Mouse (Mus musculus) embryonic fibroblast, embryonic 13.5 days (primary cell): ENCODE measurements around the gene Wdr60.

ENCODE experiments used
- CTCF ChIP-seq: IDR thresholded peaks from 2 replicates; pipeline ENCODE4 v1.5.1; 2011; ENCODE audit warnings: mild to moderate bottlenecking, control low read depth, low read length, moderate library complexity, borderline replicate concordance; ENCODE audit not compliant: insufficient read depth
- POLR2A ChIP-seq: IDR thresholded peaks from 2 replicates; pipeline ENCODE4 v1.6.1; 2011; ENCODE audit warnings: low read depth, mild to moderate bottlenecking, control low read depth, low read length, moderate library complexity

- TF ChIP-seq POLR2A (no peak), CTCF (no peak)
Measured at GRCm38 (mm10) chr12:116293185-116293584, 30.4 kb upstream of the Wdr60 start.
